Mouse (Mus musculus) cerebellum, postnatal 14 days (tissue): ENCODE results near the gene Hsp90ab1.
A peak's percentile ranks its signal among the peaks of the same experiment; 100 is the strongest.

Experiments used
- DNase-seq, 2 experiments: peaks; one replicate each; pipeline ENCODE4 v3.0.0; 2021; ENCODE audit warnings: mixed read lengths in 2 of 2

Gene Hsp90ab1

DNA sequence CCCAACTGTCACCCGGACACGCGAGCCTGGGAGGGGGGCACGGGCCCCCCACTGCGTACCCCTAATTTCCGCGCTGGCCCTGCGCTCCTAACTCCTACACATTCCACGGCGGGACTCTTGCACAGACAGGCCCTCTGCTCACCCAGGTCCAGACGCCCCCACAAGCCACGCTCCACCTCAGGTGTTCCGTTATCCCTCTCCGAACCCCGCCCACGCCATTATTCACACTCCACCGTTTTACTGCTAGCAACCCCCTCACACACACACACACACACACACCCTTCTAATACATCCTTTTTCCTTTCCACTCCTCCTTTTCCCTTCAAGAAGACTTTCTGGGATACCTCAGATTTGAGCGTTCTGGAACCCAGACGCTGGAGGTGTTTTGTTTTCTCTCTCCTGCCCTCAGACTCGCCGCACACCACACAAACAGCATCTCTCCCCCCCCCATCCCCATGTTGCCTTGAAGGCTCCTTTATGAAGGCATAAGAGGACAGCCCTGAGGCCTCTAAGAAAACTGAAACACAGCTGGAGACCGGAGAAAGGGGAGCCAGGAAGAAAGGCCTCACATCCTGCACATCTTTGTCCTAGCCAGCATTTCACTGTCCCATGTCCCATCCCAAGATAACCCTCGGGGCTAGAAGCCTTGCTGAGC lies 22.8 kb upstream of the Hsp90ab1 start:
- peak in 1 of 2 experiments; percentile 75 for DNase-seq

DNA sequence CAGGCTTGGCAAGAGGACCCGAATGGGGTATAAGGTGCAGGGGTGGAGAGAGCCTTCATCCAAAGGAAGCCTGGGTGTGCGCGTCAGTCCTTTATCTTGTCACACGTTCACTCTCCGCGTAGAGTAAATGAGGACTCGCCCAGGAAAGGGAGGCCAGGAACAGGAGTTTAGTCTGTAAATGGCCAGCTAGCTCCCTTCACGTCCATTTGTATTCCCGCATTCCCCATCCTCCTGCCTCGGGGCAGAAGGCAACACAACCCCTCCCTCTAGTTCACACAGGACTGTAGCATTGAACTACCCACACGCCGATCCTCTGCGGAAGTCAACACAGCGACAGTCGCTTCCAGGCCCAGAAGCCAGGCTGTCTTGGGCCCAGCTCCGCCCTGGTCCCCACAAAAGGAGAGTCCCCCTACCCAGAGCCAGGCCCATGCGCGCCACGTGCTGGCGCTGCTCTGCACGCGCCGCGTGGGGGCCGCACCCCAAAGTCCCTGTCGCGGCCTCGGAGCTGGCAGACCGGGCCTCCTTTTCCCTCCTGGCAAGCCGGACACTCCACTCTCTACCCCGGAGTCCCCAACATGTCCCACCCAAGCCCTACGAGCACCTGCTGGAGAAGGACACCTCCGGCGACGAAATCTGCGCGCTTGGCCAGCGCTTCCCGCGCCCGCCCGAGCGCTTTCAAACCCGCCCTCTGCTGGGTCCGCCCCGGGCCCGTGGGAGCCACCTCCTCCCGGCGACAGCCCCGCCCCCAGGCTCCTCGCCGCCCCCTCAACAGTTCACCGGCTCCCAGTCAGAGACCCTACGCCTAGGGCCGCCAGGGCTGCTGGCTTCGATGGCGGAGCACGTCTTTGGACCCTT lies 22.0 kb upstream of the Hsp90ab1 start:
- peak; percentile 83 to 88 for DNase-seq

DNA sequence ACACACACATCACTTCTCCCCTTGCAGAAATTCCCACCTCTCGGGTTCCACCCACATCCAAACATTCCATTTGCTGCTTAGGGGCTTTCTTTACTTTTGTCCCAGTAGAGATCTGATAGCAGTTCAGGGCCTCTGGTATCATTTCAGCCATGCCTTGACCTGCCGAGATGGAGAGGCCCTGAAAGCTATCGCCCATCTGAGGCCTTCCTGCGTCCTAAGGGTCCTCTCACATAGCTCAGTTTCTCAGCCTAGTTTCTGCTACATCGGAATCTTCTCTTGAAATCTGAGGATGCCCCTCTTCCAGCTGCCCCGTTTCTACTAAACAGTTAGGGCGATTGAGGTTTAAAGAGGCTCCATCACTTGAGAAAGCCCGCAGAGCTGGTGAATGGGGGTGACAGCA lies 21.1 kb upstream of the Hsp90ab1 start:
- DNase-seq: peak in 1 of 2 experiments; percentile 31

DNA sequence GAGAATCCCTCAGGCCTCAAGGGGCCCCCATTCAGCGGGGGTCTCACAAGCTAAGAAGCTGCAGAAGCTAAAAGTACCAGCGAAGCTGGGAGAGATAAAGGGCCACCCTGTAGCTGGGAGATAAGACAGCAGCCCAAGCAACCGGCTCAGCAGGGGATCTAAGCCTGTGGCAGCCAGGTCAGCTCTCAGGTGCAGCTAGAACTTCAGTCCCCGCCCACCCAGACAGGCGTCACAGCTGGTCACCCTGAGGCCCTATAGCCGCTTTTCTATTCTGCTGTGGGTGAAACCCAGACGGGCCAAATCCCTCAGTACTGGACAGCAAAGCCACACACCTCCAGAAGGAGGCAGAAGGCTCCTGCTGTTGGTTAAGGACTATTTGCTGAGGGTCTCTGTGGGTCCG lies 20.4 kb upstream of the Hsp90ab1 start:
- DNase-seq: peak; percentile 50 to 56

DNA sequence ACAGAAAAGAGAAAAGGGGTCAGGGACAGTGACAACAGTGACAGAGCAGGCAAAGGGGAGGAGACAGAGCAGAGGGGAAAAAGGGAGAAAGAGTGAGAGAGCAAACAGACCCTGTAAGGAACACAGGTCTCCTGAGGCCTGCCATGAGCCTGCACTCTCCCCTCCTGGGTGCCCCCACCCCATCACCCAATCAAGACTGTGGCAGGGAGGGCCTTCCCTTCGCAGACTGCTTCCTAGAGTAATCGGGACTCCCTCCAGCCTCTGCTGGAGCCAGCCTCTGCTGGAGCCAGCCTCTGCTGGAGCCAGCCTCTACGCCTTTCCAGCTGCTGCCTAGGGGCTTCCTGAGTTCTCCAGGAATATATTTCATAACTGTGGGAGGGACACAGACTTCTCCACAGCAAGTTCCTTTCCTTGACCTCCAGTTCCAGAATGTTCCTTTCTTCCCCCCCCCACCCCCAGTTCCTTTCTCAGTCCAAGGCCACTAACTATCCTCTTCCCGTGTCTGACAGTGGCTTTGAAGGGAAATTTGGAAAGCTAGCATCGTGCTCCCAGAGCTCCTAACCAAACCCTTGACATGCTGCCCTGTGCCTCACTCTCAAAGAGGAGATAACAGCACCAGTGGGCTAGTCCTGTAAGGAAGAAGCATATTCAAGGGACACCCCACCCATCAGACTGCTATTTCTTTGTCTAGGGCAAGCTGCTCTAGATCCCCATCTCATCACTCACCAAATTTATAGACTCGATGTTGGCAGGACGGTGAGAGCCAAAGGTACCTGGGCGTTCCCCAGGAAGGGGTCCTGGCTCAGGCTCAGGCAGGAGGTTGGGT lies 19.7 kb upstream of the Hsp90ab1 start:
- DNase-seq: peak; percentile 42 to 47

DNA sequence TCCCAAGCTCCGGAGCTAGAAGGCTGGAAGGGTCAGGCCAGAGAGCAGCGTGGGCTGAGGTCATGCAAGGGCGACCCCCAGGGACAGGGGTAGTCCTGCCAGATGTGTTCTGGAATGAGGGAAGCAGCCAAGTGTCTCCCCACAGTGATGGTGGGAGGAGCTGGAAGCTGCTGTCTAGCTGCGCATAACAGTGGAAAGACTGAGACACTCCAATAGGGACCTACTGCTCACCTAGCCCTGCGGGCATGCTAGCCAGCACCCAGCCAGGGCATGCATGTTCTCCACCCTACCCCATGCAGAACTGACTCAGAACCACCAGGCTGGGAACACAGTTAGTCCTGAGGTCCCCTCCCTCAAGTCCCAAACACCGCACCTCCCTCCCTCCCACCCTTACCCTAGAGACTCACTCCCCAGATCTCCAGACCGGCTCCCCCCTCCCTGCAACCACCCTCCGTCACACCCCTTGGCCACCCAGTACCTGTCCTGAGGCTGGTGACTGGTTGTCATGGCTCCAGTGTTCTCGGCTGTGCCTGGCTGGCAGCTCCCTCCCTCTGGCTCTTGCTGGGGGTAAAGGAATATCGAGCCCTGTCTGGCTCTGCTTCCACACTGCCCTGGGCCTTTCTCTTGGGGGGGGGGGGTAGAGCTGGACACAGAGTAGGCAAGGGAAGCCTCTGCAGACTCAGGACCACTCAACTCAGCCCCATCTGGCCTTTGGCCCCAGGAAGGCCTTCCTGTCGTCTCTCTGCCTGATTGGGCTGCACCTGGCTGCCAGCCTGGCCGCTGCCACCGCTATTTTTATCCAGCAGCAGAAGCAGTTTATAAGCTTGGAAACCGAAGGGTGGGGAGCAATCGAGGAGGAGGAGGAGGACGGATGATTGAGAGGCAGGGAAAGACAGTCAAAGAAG lies 18.9 kb upstream of the Hsp90ab1 start:
- peak; percentile 67 to 68 for DNase-seq

DNA sequence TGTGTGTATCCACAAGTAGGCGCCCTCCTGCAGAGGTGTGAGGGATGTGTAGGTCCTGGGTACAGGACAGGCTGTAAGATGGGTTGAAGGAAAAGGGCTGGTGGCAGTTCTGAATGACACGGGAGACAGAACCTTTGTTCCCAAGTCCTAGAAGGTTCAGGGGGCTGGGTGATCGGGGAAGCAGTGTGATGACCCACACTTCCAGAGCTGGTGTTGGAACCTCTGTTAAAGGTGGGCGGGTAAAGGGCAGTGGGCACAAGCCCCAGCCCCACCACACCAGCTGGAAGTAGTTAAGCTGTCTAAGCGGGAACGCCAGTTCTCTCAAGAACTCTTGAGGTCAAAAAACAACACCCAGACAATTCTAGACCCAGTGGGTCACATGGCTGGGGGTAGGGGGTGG lies 17.3 kb upstream of the Hsp90ab1 start:
- DNase-seq: peak in 1 of 2 experiments; percentile 16

DNA sequence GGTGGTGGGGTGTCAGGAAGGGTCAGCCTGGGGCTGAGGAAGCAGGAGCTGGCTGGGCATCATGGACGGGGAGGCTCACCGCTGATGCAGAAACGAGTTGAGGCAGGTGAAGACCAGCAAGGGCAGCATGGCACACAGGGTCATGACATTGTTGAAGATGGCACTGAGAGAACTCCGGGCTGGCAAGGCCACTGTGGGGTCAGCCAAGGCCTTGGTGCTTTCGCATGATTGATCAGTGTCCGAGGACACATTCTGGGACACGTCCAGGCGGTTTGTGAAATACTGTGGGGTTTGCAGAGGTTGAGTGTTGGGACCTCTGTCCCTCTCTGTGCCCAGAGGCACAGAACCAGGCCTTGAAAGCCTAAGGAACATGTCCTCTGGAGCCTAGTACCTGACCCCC lies 16.8 kb upstream of the Hsp90ab1 start:
- peak in 1 of 2 experiments; percentile 37 for DNase-seq

DNA sequence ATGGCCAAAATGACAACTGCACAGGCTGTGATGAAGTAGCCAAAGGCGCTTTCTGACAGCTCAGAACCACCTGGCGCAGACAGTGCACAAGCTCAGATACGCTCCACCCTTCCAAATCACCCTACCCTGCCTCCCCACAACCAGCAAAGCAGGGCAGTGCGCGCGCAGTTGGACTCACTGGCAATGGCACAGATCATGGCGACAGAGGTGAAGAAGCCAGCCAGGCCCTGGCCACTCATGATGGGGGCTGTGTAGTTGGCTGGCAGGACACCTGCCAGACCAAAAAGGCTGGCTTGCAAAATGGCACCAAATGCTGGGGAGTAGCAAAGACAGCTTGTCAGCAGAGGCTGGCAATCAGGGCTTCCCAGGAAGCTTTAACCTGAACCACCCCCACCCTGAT lies 16.2 kb upstream of the Hsp90ab1 start:
- DNase-seq: peak; percentile 84 to 86

DNA sequence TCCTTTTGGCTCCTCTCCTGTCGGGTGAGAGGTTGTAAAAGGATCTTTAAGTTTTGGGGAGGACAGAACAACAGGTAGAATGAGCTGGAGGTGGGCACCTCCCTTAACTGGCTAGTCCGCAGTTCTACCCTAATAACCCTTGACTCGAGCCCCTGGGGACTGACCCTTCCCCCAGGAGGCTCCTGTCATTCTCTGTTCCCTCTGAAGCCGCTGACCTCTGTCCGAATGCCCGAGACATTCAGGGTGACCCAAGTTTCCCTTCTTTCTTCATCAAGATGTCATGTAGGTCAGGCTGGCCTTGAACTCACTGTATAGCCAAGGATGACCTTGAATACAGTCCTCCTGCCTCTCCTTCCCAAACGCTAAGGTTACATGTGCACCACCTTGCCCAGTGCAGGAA lies 15.3 kb upstream of the Hsp90ab1 start:
- DNase-seq: no peak

DNA sequence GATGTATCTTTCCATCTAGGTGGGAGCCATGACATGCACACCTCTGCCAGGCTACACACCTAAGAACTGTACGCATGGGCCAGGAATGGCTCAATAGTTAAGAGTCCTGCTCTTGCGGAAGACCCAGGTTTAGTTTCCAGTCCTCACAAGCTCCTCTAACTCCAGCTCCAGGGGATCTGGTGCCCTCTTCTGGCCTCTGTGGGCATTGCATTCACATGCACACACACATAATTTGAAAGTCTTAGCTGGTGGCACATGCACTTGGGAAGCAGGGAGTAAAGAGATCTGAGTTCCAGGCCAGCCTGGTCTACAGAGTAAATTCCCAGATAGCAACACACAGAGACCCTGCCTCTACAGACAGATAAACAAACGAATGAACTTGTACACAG lies 13.4 kb upstream of the Hsp90ab1 start:
- peak; percentile 54 to 78 for DNase-seq

DNA sequence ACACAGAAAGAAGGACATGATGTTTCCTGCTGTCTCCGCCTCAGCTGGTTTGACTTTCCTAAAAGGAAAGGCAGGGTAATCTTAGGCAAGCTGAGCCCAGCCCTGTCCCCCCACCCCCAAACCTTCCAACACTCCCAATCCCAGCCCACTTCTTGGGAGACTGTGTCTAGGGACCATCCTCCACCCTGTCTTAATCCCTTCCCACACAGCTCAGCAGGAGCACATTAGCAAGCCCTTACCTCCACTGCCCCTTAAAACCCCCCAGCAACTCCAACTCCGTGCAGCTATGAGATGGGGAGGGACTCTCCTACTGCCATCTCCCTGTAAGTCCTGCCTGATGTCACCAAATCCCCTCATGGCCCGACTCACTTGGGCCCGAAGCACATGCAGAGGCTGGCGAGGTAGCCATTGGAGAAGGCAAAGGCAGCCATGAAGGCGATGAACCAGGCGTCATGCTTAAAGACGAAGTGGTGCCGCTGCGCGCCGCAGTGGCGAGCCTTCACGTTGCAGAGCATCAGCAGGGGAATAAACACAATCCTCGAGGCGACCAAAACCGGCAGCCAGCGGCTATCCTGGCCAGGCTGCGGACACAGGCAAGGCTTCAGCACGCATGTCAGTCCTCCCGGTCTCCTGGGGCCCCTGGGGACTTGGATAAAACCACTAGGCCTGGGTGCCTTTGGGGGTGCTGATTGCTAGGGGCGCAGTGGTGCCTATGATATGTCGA lies 12.8 kb upstream of the Hsp90ab1 start:
- DNase-seq: peak in 1 of 2 experiments; percentile 23

DNA sequence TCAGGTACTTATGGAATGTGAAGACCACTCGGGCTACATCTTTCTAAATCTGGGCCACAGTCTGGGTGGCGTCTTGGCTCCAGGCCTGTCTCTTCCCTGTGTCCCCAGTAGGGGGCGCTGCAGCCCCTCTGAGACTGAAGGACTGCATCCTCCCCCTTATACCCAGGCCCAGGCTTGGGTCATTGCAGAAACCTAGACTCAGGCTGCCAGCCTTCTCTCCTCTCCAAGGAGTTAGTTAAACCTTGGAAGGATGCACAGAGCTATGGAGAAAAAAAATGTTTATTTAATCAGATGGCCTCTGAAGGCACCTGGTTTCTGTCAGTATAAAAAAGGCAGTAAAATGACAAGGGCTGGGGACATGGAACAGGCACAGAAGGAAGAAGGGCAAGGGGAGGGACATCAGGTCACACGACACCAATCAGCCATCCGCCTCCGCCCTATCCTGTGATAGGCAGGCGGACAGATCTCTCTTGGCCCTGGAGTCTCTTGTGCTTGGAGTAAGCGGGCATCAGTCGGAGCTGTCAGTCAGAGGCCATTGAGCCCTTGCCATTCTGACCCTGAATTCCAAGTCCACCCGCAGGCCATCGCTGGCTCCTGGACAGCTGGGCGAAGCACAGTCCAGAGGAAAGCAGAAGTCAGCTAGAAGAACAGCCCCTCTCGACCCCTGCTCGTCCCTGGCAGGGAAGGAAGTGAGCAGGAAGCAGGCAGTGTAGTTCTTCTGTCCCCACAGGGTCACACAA lies 12.0 kb upstream of the Hsp90ab1 start:
- DNase-seq: peak; percentile 91 to 94

DNA sequence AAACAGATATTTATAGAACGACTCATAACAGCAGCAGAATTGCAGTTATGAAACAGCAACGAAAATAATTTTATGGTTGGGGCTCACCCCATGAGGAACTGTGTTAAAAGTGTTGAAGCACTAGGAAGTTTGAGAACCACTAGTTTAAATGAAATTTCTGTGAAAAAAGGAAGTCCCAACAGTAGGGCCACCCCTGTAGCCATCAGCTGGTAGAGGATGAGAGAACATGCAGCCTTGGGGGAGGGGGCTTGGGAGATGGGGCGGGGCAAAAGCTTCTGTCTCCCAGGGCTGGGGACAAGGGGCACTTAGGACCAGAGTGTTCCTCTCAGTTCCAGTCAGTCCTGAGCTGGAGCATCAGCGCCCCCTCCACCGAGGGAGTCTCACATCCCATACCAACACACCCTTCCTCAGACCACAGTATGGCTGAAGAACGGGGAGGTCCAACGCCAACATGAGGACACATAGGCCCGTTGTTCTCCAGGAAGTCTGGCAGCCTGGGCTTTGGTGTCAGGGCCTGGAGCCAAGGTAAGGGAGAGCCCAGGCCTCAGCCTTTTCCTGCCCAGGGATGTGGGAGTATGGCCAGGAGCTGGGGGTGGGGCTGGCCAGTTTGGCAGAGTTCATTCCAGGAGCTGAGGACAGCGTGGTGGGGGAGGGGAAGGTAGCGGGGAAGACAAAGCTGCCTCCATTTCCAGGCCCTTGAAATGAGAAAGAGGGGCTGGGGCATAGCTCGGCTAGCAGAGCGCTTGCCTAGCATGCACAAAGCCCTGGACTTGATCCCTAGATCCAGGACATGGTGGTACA lies 11.2 kb upstream of the Hsp90ab1 start:
- DNase-seq: peak; percentile 90 to 94

DNA sequence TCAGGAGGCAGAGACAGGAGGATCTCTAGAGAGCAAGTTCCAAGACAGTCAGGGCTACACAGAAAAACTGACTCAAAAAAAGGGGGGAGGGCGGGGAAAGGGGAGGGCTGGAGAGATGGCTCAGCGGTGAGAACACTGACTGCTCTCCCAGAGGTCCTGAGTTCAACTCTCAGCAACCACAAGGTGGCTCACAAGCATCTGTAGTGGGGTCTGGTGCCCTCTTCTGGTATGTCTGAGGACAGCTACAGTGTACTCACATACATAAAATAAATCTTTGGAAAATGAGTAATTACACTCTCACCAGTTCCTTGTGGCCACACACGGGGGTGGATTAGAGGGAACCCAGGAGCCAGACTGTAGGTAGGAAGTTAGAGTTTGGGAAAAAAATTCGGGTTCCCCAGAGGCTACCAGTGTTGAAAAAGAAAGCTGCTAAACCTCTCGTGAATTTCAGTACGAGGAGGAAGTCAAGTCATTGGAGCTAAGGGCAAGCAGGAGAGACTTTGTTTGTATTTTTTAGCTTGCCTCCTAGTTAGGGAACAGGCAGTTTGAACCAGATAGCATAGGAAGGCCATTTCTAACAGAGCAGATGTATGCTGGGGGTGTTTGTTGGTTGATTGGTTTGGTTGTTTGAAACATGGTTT lies 9.8 kb upstream of the Hsp90ab1 start:
- DNase-seq: peak in 1 of 2 experiments; percentile 50

DNA sequence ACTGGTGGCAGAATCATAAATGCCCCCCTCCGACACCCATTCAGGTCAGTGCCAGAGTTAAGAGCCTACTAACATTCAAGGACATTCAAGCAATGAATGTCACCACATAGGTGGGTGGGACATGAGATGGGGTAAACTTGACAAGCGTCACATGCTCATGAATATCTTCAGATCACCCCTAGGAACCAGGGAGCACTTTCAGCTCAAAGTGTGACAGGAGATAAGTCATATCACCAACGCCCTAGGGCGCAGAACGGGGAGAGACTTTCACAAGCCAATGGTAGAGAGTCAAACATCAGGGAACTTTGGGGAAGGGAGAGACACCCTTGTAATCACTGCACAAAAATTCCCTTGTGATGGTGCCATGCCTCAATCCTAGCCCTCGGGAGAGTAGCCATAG lies 9.1 kb upstream of the Hsp90ab1 start:
- DNase-seq: no peak

DNA sequence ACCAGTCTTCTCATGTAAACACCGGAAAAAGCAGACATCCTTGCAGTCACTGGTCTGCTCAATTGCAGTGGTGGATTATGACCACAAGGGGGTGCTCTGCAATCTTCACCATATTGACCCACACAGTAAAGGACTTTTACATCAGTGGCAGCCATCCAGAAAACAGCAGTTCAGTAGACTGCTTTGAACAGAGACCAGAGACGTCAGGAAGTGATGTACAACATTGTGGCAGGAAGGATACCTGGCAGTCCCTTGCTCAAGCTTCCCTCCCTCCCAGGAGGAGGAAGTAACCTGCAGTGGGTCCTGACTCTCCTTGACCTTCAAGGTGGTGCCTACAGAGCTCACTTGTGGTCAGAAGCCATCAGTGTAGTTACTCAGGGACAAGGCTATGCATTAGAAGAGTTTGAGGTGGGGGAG lies 8.5 kb upstream of the Hsp90ab1 start:
- peak; percentile 84 to 85 for DNase-seq

DNA sequence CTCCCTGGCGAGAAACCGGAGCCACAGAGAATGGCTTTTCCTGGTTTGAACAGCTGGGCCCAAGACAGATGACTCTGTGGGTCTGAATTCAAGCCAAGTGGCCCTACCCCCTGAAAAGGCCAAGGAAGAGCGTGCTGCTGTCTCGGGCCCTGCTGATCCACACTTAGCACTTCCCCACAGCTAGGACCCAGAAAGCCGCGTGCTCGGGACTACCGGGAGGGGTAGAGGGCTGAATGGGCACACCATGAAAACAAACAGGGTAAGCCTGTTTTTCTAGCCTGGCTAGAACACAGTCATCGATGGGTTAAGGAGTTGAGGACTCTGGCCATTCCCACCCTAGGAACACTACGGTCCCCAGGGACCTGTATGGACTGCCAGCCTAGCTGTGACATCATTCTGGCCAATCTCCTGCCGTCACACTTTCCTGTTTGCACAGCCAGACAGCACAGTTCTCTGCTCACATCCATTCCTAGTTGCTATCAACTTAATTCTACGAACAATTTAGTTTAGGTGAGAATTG lies 7.9 kb upstream of the Hsp90ab1 start:
- DNase-seq: peak in 1 of 2 experiments; percentile 44

DNA sequence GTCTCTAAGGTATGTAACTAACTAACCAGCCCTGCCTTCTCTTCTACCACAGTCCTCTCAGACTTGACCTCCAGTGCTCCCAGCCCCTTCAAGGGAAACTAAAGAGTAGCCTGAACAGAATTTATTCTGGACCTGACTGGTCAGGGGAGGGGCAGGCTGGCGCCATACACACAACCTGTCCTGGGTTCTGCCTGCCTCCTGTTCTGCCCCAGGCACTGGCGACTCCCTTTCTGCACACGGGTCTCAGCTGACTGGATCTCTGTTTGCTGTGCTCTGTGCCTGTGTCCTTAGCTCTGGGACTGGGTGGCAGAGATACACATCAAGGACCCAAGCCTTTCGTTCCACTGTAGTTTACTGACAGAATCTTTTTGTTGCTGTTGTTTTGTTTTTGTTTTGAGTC lies 6.5 kb upstream of the Hsp90ab1 start:
- no peak for DNase-seq
